Mouse (Mus musculus) small intestine, adult 2 months (tissue): ENCODE measurements around the gene Sav1.

Source experiments
- CTCF ChIP-seq: fragments of 200-500 bp; IDR thresholded peaks from 2 replicates; pipeline ENCODE4 v1.5.1; 2012; ENCODE audit warnings: low read depth, mild to moderate bottlenecking, control low read depth, inconsistent platforms, low read length, moderate library complexity, mixed read lengths; ENCODE audit not compliant: insufficient replicate concordance, insufficient read length; ENCODE audit errors: extremely low read depth
- POLR2A ChIP-seq: fragments of 200-500 bp; IDR thresholded peaks from 2 replicates; pipeline ENCODE4 v1.6.1; 2012; ENCODE audit warnings: low read depth, mild to moderate bottlenecking, control low read depth, inconsistent platforms, low read length, moderate library complexity

DNA sequence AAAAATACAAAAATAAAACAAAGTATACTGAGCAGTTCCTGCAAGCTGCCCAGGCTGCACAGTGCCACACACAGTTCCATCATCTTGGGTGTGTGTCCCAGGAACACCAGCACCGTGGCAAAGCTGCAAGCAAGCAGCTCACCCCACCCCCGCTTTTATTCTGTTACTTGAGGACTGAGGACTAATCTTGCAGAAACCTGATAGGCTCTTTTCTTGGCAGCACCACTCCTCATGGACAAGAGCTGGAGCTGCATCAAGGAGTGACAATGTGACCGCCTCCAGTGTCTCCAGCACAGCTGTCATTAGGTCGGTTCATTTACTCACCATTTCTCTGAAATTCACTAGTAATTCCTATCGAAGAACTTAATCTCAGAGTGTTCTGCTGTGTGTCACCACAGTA, 18.6 kb downstream of the Sav1 start:
- TF ChIP-seq POLR2A (no peak), CTCF (no peak)
